ENCODE assay signal across 8 mouse cellular contexts in genomic region chr2:109677221-109678089, GRCm38 (mm10). TPM values are rescaled to one million over a fixed set of nuclear protein-coding genes. Genes with fewer than 3 reads are reported as not detected.
DNase-seq lines count a peak whose midpoint lies in the region; ATAC-seq and TF ChIP-seq lines count a peak whose summit lies in the region.

No protein-coding gene starts in this region.

- under 1% methylated on average over 50 of the region's 50 CpGs for WGBS in heart, embryonic 14.5 days
- under 1% methylated on average over 31 of the region's 50 CpGs for WGBS in embryonic facial prominence, embryonic 14.5 days
- WGBS in midbrain, embryonic 14.5 days, result under 1% methylated on average over 50 of the region's 50 CpGs
- WGBS in thymus, adult 2 months, result 11% methylated on average over 50 of the region's 50 CpGs

- peak overlapping the region; percentile 36 to 43 for H3K4me3 ChIP-seq in heart, embryonic 14.5 days (ENCODE audit: control insufficient read depth in 1 of 2, insufficient read depth in 1 of 2, low read depth in 1 of 2, low read length in 2 of 2)
- H3K4me3 ChIP-seq in embryonic facial prominence, embryonic 14.5 days (ENCODE audit: low read depth, low read length), result peak overlapping the region; percentile 47
- H3K4me3 ChIP-seq in midbrain, embryonic 14.5 days (replicated peaks; ENCODE audit: low read depth, low read length), result peak overlapping the region; percentile 71
- H3K4me3 ChIP-seq in thymus, adult 2 months (ENCODE audit: control insufficient read depth, insufficient read depth, low read length), result no peak overlapping the region

- no peak for DNase-seq in heart, postnatal 14 days
- peak; percentile 79 for DNase-seq in NIH3T3 (ENCODE audit: low read depth)
- no peak for DNase-seq in embryonic facial prominence, embryonic 14.5 days (ENCODE audit: low spot score)
- DNase-seq in kidney, postnatal 4 days, result peak; percentile 5 to 11
- peak; percentile 84 for DNase-seq in midbrain, embryonic 14.5 days
- DNase-seq in natural killer cell, adult 2 months (ENCODE audit: low spot score in 2 of 2), result no peak
- DNase-seq in thymus, adult 2 months, result no peak

- no peak for TF ChIP-seq POLR2A in thymus, adult 2 months (IDR thresholded peaks at IDR 0.05; ENCODE audit: control insufficient read depth, extremely low read depth, insufficient read depth, low read length, poor library complexity)

- TF ChIP-seq CTCF in thymus, adult 2 months (IDR thresholded peaks at IDR 0.05; ENCODE audit: borderline replicate concordance, control insufficient read depth, extremely low read depth, insufficient read depth, low read length, poor library complexity), result no peak

- no peaks in the 10 kb centered on the region for H3K36me3 ChIP-seq in heart, embryonic 14.5 days (ENCODE audit: control insufficient read depth, insufficient read depth, low read length)
- H3K36me3 ChIP-seq in embryonic facial prominence, embryonic 14.5 days (ENCODE audit: control insufficient read depth, insufficient read depth, low read length), result no peaks in the 10 kb centered on the region
- H3K36me3 ChIP-seq in midbrain, embryonic 14.5 days (ENCODE audit: control insufficient read depth, insufficient read depth, low read length), result no peaks in the 10 kb centered on the region
- H3K36me3 ChIP-seq in thymus, adult 2 months (ENCODE audit: control insufficient read depth, insufficient read depth, low read length), result no peaks in the 10 kb centered on the region

- H3K4me1 ChIP-seq in heart, embryonic 14.5 days (ENCODE audit: control insufficient read depth in 2 of 2, insufficient read depth in 2 of 2, low read length in 2 of 2), result peaks cover 8 to 27% of the 10 kb centered on the region in 2 experiments
- H3K4me1 ChIP-seq in embryonic facial prominence, embryonic 14.5 days (ENCODE audit: control insufficient read depth, insufficient read depth, low read length), result peaks cover 21% of the 10 kb centered on the region
- H3K4me1 ChIP-seq in midbrain, embryonic 14.5 days (ENCODE audit: control insufficient read depth, insufficient read depth, low read length), result peaks cover 22% of the 10 kb centered on the region
- no peaks in the 10 kb centered on the region for H3K4me1 ChIP-seq in thymus, adult 2 months (replicated peaks; ENCODE audit: control insufficient read depth, insufficient read depth, low read length)

- H3K9ac ChIP-seq in heart, embryonic 14.5 days (ENCODE audit: low read length), result peak overlapping the region; percentile 11; the same call in 1 of the 2 replicates
- H3K9ac ChIP-seq in embryonic facial prominence, embryonic 14.5 days (ENCODE audit: low read depth, low read length), result peak overlapping the region; percentile 54; the same call in 1 of the 2 replicates
- peak overlapping the region; percentile 94 for H3K9ac ChIP-seq in midbrain, embryonic 14.5 days (replicated peaks; ENCODE audit: low read length)

- H3K27ac ChIP-seq in heart, embryonic 14.5 days (replicated peaks in 1 of 2; ENCODE audit: control insufficient read depth in 1 of 2, insufficient read depth in 1 of 2, low read depth in 2 of 2, low read length in 2 of 2), result no peak overlapping the region
- no peak overlapping the region; the same call in 1 of the 2 replicates for H3K27ac ChIP-seq in embryonic facial prominence, embryonic 14.5 days (replicated peaks; ENCODE audit: low read depth, low read length)
- peak overlapping the region; percentile 99 for H3K27ac ChIP-seq in midbrain, embryonic 14.5 days (replicated peaks; ENCODE audit: low read depth, low read length)
- no peak overlapping the region for H3K27ac ChIP-seq in thymus, adult 2 months (ENCODE audit: control insufficient read depth, insufficient read depth, low read length)

- peaks cover 71% of the 10 kb centered on the region for H3K27me3 ChIP-seq in heart, embryonic 14.5 days (ENCODE audit: control insufficient read depth, insufficient read depth, low read length)
- peaks cover 60% of the 10 kb centered on the region for H3K27me3 ChIP-seq in embryonic facial prominence, embryonic 14.5 days (replicated peaks; ENCODE audit: control insufficient read depth, insufficient read depth, low read length)
- H3K27me3 ChIP-seq in midbrain, embryonic 14.5 days (ENCODE audit: control insufficient read depth, insufficient read depth, low read length), result peaks cover 41% of the 10 kb centered on the region
- H3K27me3 ChIP-seq in thymus, adult 2 months (ENCODE audit: control insufficient read depth, insufficient read depth, low read length), result peaks cover 4% of the 10 kb centered on the region; the same call in 1 of the 2 replicates

- H3K9me3 ChIP-seq in heart, embryonic 14.5 days (ENCODE audit: control insufficient read depth, low read length), result no peaks in the 10 kb centered on the region
- H3K9me3 ChIP-seq in embryonic facial prominence, embryonic 14.5 days (ENCODE audit: control insufficient read depth, low read length), result no peaks in the 10 kb centered on the region
- H3K9me3 ChIP-seq in midbrain, embryonic 14.5 days (ENCODE audit: control insufficient read depth, low read length), result no peaks in the 10 kb centered on the region

- intact Hi-C loops in heart, postnatal 14 days (cut with DNase I), result no loop called here

- ATAC-seq in heart, embryonic 14.5 days (ENCODE audit: insufficient number of reproducible peaks, insufficient read depth, low FRiP score, low read depth), result no peak
- peak; percentile 62 for ATAC-seq in embryonic facial prominence, embryonic 14.5 days (ENCODE audit: low read depth)
- ATAC-seq in midbrain, embryonic 14.5 days (ENCODE audit: low FRiP score, low TSS enrichment), result peak; percentile 79

- peak overlapping the region; percentile 81 for H3K4me2 ChIP-seq in heart, embryonic 14.5 days (ENCODE audit: low read length)
- peak overlapping the region; percentile 89 for H3K4me2 ChIP-seq in embryonic facial prominence, embryonic 14.5 days (ENCODE audit: low read depth, low read length)
- H3K4me2 ChIP-seq in midbrain, embryonic 14.5 days (ENCODE audit: low read length), result peak overlapping the region; percentile 92

RNA-seq across cellular contexts. Expression of gene Bdnf, which starts 3.0 kb away (rescaled TPM):
- 0.15 and 0.45 TPM in 2 replicates for polyA plus RNA-seq in heart, embryonic 14.5 days (2014; fragmentation: Nextera tagmentation; extraction: Ambion mirVana)
- 1 to 10 TPM; 2.2 to 2.5 TPM for total RNA-seq in heart, postnatal 14 days (2021)
- polyA plus RNA-seq in embryonic facial prominence, embryonic 14.5 days (2014; fragmentation: Nextera tagmentation; extraction: Ambion mirVana), result 3.2 and 3.6 TPM in 2 replicates
- polyA plus RNA-seq in midbrain, embryonic 14.5 days (2014; fragmentation: Nextera tagmentation; extraction: Ambion mirVana), result 5.2 and 6.3 TPM in 2 replicates
- polyA plus RNA-seq in thymus, adult 2 months (2012; rRNA removed), result 0.17 and 0.24 TPM in 2 replicates

Comparison
In these comparisons a context has a peak if more than half of its experiments do, and no peak if none do; other contexts are left out.
1. H3K9ac ChIP-seq: peak in every context shown above with its lines; median percentile 94 in midbrain, embryonic 14.5 days; 54 in embryonic facial prominence, embryonic 14.5 days; 11 in heart, embryonic 14.5 days.
2. DNase-seq: peak in NIH3T3 (single experiment), kidney, postnatal 4 days (2 of 2) and midbrain, embryonic 14.5 days (single experiment); none in heart, postnatal 14 days (0 of 2), embryonic facial prominence, embryonic 14.5 days (single experiment), natural killer cell, adult 2 months (0 of 2) and thymus, adult 2 months (single experiment).
3. Peak in every context shown above with its lines, with median percentiles within 50 percentile points of each other: H3K4me2 ChIP-seq.